Mouse (Mus musculus) small intestine, adult 10 weeks (tissue): ENCODE results near the gene Gm6401. TPM values are rescaled to one million over a fixed set of nuclear protein-coding genes. Genes with fewer than 3 reads are reported as not detected.

Source experiments
- polyA plus RNA-seq: library from polyadenylated mRNA; stranded (reverse); fragments of 350-450 nt; fragmentation: Illumina TruSeq; extraction: RNeasy Lipid Tissue Mini Kit (QIAGEN cat#74804); gene quantifications from one replicate; pipeline ENCODE4 v1.2.3, GENCODE M21; 2014; ENCODE audit warnings: low replicate concordance

Gene Gm6401
- polyA plus RNA-seq: not detected

DNA sequence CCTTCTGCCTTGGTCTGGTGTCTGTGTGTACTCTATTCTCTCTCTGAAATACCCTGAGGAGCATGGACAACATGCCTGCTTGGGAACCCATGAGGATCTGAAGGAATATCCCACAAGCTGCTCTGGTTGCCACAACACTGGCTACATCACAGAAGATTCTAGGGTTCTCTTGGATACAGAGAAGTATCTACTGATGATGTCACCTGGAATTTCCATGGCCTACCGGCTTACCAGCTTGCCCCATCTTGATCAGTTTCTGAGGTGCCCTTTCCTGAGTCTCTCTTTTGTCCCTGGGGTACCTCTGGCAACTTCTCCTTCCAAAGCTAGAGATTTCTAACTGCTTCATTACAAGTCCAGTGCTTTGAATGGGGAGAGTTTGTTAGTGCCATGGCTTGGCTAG, at the start of gene Gm6401:
Gene Gm6401, minus strand, starts transcription at position 101 of the 400 bp plus-strand sequence.

DNA sequence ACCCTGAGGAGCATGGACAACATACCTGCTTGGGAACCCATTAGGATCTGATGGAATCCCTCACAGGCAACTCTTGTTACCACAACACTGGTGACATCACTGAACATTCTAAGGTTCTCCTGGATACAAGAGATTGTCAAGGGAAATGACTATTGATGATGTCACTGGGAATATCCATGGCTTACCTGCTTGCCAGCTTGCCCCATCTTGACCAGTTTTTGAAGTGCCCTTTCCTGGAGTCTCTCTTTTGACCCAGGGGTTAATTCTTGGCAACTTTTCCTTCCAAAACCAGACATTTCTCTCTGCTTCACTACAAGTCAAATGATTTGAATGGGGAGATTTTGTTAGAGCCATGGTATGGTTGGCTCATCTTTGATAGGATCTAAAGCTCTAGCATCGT, 15.5 kb upstream of the Gm6401 start, which contains the start of gene Gm3543:
Gene Gm3543, minus strand, starts transcription at position 101 of the 400 bp plus-strand sequence.

GRCm38 (mm10) chr14:41943695-41944094, 24.0 kb downstream of the Gm6401 start, which contains the start of gene 1700024B05Rik:
Gene 1700024B05Rik, plus strand, starts transcription at chr14:41943995.

GRCm38 (mm10) chr14:41924649-41925048, 43.1 kb downstream of the Gm6401 start, which contains the start of gene 1700049E17Rik1:
Gene 1700049E17Rik1, plus strand, starts transcription at chr14:41924949.

Other genes with a start within 250 kb of the Gm6401 start
- gene Gm7929, start 217.3 kb downstream of the Gm6401 start, polyA plus RNA-seq: not detected
- not detected for gene Gm47189, start 195.5 kb downstream of the Gm6401 start, polyA plus RNA-seq
- gene Gm7980, start 60.6 kb downstream of the Gm6401 start, polyA plus RNA-seq: not detected
- not detected for gene 1700049E17Rik1, start 43.0 kb downstream of the Gm6401 start, polyA plus RNA-seq
- not detected for gene 1700024B05Rik, start 23.9 kb downstream of the Gm6401 start, polyA plus RNA-seq
- gene Gm3543, start 15.4 kb upstream of the Gm6401 start, polyA plus RNA-seq: not detected
- not detected for gene Gm7951, start 149.4 kb upstream of the Gm6401 start, polyA plus RNA-seq
- gene Gm17027, start 194.7 kb upstream of the Gm6401 start, polyA plus RNA-seq: not detected
- not detected for gene Gm3573, start 222.9 kb upstream of the Gm6401 start, polyA plus RNA-seq